Mouse (Mus musculus): ENCODE data around the gene Hs3st6. TPM values are rescaled to one million over a fixed set of nuclear protein-coding genes. Genes with fewer than 3 reads are reported as not detected.
A peak's percentile ranks its signal among the peaks of the same experiment; 100 is the strongest.

Hs3st6 gene
- polyA plus RNA-seq, 1 experiment from 2014 or later: 35.9 TPM

DNA sequence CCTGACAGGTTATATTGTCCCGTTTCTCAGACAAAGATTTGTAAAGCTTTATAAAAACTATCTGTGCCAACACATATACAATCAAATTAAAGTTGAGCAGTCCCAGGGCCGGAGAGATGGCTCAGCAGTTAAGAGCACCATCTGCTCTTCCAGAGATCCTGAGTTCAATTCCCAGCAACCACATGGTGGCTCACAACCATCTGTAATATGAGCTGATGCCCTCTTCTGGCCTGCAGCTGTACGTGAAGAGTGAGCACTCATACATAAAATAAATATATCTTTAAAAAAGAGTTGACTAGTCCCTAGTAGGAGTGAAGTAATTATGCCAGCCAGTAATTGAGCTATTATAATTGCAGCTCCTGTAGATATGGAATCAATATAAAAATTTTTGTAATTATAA lies 47.7 kb downstream of the Hs3st6 start:
- H3K4me1 ChIP-seq (ENCODE audit: control insufficient read depth, insufficient read depth, low read length): no peaks in the 10 kb centered on the region
- no peak overlapping the region for H3K4me2 ChIP-seq (replicated peaks; ENCODE audit: low read depth, low read length)
- peaks cover 3% of the 10 kb centered on the region; the same call in 1 of the 2 replicates for H3K27me3 ChIP-seq (ENCODE audit: control insufficient read depth, insufficient read depth, low read length)
- H3K9ac ChIP-seq (ENCODE audit: low read depth, low read length): no peak overlapping the region
- ATAC-seq (ENCODE audit: low FRiP score, low TSS enrichment): no peak
- no peak overlapping the region for H3K4me3 ChIP-seq (ENCODE audit: low read length)
- no peak overlapping the region for H3K27ac ChIP-seq (ENCODE audit: low read depth, low read length)
- no peaks in the 10 kb centered on the region for H3K36me3 ChIP-seq (ENCODE audit: control insufficient read depth, insufficient read depth, low read length)
- no peaks in the 10 kb centered on the region for H3K9me3 ChIP-seq (ENCODE audit: control insufficient read depth, low read length)
- WGBS: 60% methylated on average over 3 of the region's 3 CpGs

DNA sequence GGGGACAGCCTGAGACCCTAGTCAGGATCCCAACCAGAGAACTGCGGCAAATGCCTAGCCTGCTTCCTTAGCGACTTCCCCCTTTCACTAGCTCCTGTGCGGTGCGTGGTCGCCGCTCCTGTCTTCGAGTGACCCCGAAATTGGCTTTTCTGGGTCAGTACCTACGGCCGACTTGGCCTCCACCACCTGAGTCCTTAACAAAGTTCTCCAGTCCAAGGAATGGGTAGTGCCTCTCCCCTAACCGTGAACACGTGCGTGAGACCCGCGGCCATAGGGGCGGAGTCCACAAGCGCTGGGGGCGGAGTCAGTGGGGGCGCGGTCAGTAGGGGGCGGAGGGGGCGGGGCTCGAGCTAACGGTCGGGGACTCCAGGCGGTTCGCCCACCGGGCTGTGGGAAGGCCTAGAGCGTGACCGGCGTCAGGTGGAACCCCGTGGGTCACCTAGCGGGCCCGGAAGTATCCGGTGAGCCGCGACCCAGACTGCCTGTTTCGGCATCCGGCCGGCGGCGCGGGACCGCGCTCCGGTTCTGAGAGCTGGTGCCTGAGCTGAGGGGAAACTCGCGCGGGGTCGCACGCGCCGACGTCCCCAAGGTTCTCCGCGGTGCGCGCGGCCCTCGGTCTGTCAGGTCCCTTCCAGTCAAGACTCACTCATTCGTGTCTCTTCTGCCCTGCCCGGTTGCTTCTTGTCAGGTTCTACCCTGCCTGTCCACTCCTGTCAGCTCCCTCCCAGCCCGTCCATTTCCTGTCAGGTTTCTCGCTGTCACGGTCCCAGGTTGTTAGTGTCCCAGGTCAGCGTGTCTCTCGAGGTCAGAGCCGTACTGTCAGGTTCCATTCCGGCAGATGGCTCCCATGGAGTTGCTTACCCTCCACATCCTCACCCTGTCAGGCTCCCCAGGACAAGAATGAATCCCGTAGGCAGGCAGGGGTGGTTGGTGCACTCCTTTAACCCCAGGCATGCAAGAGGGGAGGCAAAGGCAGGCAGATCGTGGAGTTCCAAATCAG lies 51.5 kb downstream of the Hs3st6 start, which contains the start of gene Meiob:
TSS of gene Meiob (plus strand) at position 338 of the 1,000 bp plus-strand sequence.
- Histone ChIP-seq H3K9me3 (ENCODE audit: control insufficient read depth, low read length) (no peaks in the 10 kb centered on the region), H3K4me1 (ENCODE audit: control insufficient read depth, insufficient read depth, low read length) (no peaks in the 10 kb centered on the region), H3K36me3 (ENCODE audit: control insufficient read depth, insufficient read depth, low read length) (no peaks in the 10 kb centered on the region), H3K4me3 (ENCODE audit: low read length) (peak within 1 kb of the TSS; percentile 64), H3K27ac (ENCODE audit: low read depth, low read length) (no peak within 1 kb of the TSS), H3K27me3 (ENCODE audit: control insufficient read depth, insufficient read depth, low read length) (peaks cover 9% of the 10 kb centered on the region; the same call in 1 of the 2 replicates), H3K4me2 (replicated peaks; ENCODE audit: low read depth, low read length) (peak within 1 kb of the TSS; percentile 78), H3K9ac (ENCODE audit: low read depth, low read length) (peak within 1 kb of the TSS; percentile 53)
- peak; percentile 94 for ATAC-seq (ENCODE audit: low FRiP score, low TSS enrichment)
- WGBS: under 1% methylated on average over 58 of the region's 71 CpGs

Other genes with a start within 250 kb of the Hs3st6 start
- 69.0 and 88.5 TPM in 2 replicates for gene Traf7, start 225.1 kb upstream of the Hs3st6 start, polyA plus RNA-seq (2014; fragmentation: Nextera tagmentation; extraction: Ambion mirVana)
- gene Rab26, start 218.8 kb upstream of the Hs3st6 start, polyA plus RNA-seq (2014; fragmentation: Nextera tagmentation; extraction: Ambion mirVana): 2.7 and 2.8 TPM in 2 replicates
- 16.7 and 31.6 TPM in 2 replicates for gene Pkd1, start 203.2 kb upstream of the Hs3st6 start, polyA plus RNA-seq (2014; fragmentation: Nextera tagmentation; extraction: Ambion mirVana)
- 48.3 and 55.4 TPM in 2 replicates for gene Tsc2, start 120.4 kb upstream of the Hs3st6 start, polyA plus RNA-seq (2014; fragmentation: Nextera tagmentation; extraction: Ambion mirVana)
- gene Nthl1, start 120.3 kb upstream of the Hs3st6 start, polyA plus RNA-seq (2014; fragmentation: Nextera tagmentation; extraction: Ambion mirVana): 14.2 and 17.0 TPM in 2 replicates
- 86.1 and 95.5 TPM in 2 replicates for gene Slc9a3r2, start 102.7 kb upstream of the Hs3st6 start, polyA plus RNA-seq (2014; fragmentation: Nextera tagmentation; extraction: Ambion mirVana)
- gene Npw, start 94.5 kb upstream of the Hs3st6 start, polyA plus RNA-seq (2014; fragmentation: Nextera tagmentation; extraction: Ambion mirVana): 0.66 TPM in 1 of 2 replicates, not detected in the other
- 25.3 and 34.4 TPM in 2 replicates for gene Zfp598, start 83.3 kb upstream of the Hs3st6 start, polyA plus RNA-seq (2014; fragmentation: Nextera tagmentation; extraction: Ambion mirVana)
- gene Syngr3, start 63.0 kb upstream of the Hs3st6 start, polyA plus RNA-seq (2014; fragmentation: Nextera tagmentation; extraction: Ambion mirVana): 1.0 and 1.2 TPM in 2 replicates
- gene Gfer, start 56.8 kb upstream of the Hs3st6 start, polyA plus RNA-seq (2014; fragmentation: Nextera tagmentation; extraction: Ambion mirVana): 48.1 and 54.4 TPM in 2 replicates
- 3.1 and 3.5 TPM in 2 replicates for gene Noxo1, start 56.8 kb upstream of the Hs3st6 start, polyA plus RNA-seq (2014; fragmentation: Nextera tagmentation; extraction: Ambion mirVana)
- 64.8 and 105 TPM in 2 replicates for gene Tbl3, start 45.3 kb upstream of the Hs3st6 start, polyA plus RNA-seq (2014; fragmentation: Nextera tagmentation; extraction: Ambion mirVana)
- gene Rnf151, start 34.9 kb upstream of the Hs3st6 start, polyA plus RNA-seq (2014; fragmentation: Nextera tagmentation; extraction: Ambion mirVana): 0.62 TPM in 1 of 2 replicates, not detected in the other
- gene Rps2, start 34.9 kb upstream of the Hs3st6 start, polyA plus RNA-seq (2014; fragmentation: Nextera tagmentation; extraction: Ambion mirVana): 1,741 and 1,827 TPM in 2 replicates
- gene Ndufb10, start 28.5 kb upstream of the Hs3st6 start, polyA plus RNA-seq (2014; fragmentation: Nextera tagmentation; extraction: Ambion mirVana): 225 and 229 TPM in 2 replicates
- gene Rpl3l, start 25.2 kb upstream of the Hs3st6 start, polyA plus RNA-seq (2014; fragmentation: Nextera tagmentation; extraction: Ambion mirVana): not detected in 2 replicates
- gene Msrb1, start 16.3 kb upstream of the Hs3st6 start, polyA plus RNA-seq (2014; fragmentation: Nextera tagmentation; extraction: Ambion mirVana): 35.2 and 39.0 TPM in 2 replicates
- 0.19 TPM in 1 of 2 replicates, not detected in the other for gene Meiob, start 51.3 kb downstream of the Hs3st6 start, polyA plus RNA-seq (2014; fragmentation: Nextera tagmentation; extraction: Ambion mirVana)
- 46.6 and 55.4 TPM in 2 replicates for gene Hagh, start 87.2 kb downstream of the Hs3st6 start, polyA plus RNA-seq (2014; fragmentation: Nextera tagmentation; extraction: Ambion mirVana)
- 30.4 and 34.1 TPM in 2 replicates for gene Fahd1, start 97.4 kb downstream of the Hs3st6 start, polyA plus RNA-seq (2014; fragmentation: Nextera tagmentation; extraction: Ambion mirVana)
- 0.49 and 1.0 TPM in 2 replicates for gene Igfals, start 113.0 kb downstream of the Hs3st6 start, polyA plus RNA-seq (2014; fragmentation: Nextera tagmentation; extraction: Ambion mirVana)
- 57.1 and 61.8 TPM in 2 replicates for gene Nubp2, start 133.4 kb downstream of the Hs3st6 start, polyA plus RNA-seq (2014; fragmentation: Nextera tagmentation; extraction: Ambion mirVana)
- 32.1 and 36.8 TPM in 2 replicates for gene Spsb3, start 133.7 kb downstream of the Hs3st6 start, polyA plus RNA-seq (2014; fragmentation: Nextera tagmentation; extraction: Ambion mirVana)
- gene Eme2, start 142.1 kb downstream of the Hs3st6 start, polyA plus RNA-seq (2014; fragmentation: Nextera tagmentation; extraction: Ambion mirVana): 18.2 and 25.2 TPM in 2 replicates
- gene Mrps34, start 142.1 kb downstream of the Hs3st6 start, polyA plus RNA-seq (2014; fragmentation: Nextera tagmentation; extraction: Ambion mirVana): 102 and 111 TPM in 2 replicates
- gene Nme3, start 143.5 kb downstream of the Hs3st6 start, polyA plus RNA-seq (2014; fragmentation: Nextera tagmentation; extraction: Ambion mirVana): 84.6 and 99.5 TPM in 2 replicates
- 23.9 and 31.8 TPM in 2 replicates for gene Mapk8ip3, start 184.0 kb downstream of the Hs3st6 start, polyA plus RNA-seq (2014; fragmentation: Nextera tagmentation; extraction: Ambion mirVana)
- gene Jpt2, start 207.7 kb downstream of the Hs3st6 start, polyA plus RNA-seq (2014; fragmentation: Nextera tagmentation; extraction: Ambion mirVana): 131 and 155 TPM in 2 replicates

Measured in kidney, embryonic 14.5 days (tissue).